Mouse (Mus musculus) midbrain, embryonic 14.5 days (tissue): ENCODE data around the gene Fgd2. TPM values are rescaled to one million over a fixed set of nuclear protein-coding genes. Genes with fewer than 3 reads are reported as not detected.

ENCODE experiments used
- ATAC-seq: fragments of 200-750 bp; cut with Nextera tagmentation; 2 replicates; pipeline ENCODE4 v1.8.0; 2017; ENCODE audit warnings: moderate number of reproducible peaks, moderate library complexity; ENCODE audit not compliant: low FRiP score, low TSS enrichment
- DNase-seq: peaks from one replicate; pipeline ENCODE4 v3.0.0-alpha.2; 2015
- H3K27ac ChIP-seq: fragments of 300-500 bp; sonication (generic); replicated peaks from 2 replicates; pipeline ENCODE4 v1.5.1; 2014; ENCODE audit warnings: mild to moderate bottlenecking, low read depth, low read length, moderate library complexity
- H3K27me3 ChIP-seq: fragments of 300-500 bp; sonication (generic); 2 replicates; pipeline ENCODE4 v1.6.1; 2014; ENCODE audit warnings: low read length, control low read depth, mixed read lengths; ENCODE audit not compliant: control insufficient read depth, insufficient read depth
- H3K36me3 ChIP-seq: fragments of 300-500 bp; sonication (generic); 2 replicates; pipeline ENCODE4 v1.6.1; 2014; ENCODE audit warnings: low read length, control low read depth; ENCODE audit not compliant: control insufficient read depth, insufficient read depth
- H3K4me1 ChIP-seq: fragments of 300-500 bp; sonication (generic); 2 replicates; pipeline ENCODE4 v1.6.1; 2014; ENCODE audit warnings: mild to moderate bottlenecking, antibody characterized with exemption, low read length, control low read depth; ENCODE audit not compliant: control insufficient read depth, insufficient read depth
- H3K4me2 ChIP-seq: fragments of 300-500 bp; sonication (generic); 2 replicates; pipeline ENCODE4 v1.6.1; 2014; ENCODE audit warnings: mild to moderate bottlenecking, low read length, moderate library complexity
- H3K4me3 ChIP-seq: fragments of 300-500 bp; sonication (generic); replicated peaks from 2 replicates; pipeline ENCODE4 v1.5.1; 2014; ENCODE audit warnings: low read depth, low read length
- H3K9ac ChIP-seq: fragments of 300-500 bp; sonication (generic); replicated peaks from 2 replicates; pipeline ENCODE4 v1.6.1; 2014; ENCODE audit warnings: mild to moderate bottlenecking, low read length, moderate library complexity
- H3K9me3 ChIP-seq: fragments of 300-500 bp; sonication (generic); 2 replicates; pipeline ENCODE4 v1.6.1; 2016; ENCODE audit warnings: low read length, control low read depth, mixed read lengths; ENCODE audit not compliant: control insufficient read depth
- WGBS: fragments of 180-500 bp; shearing (Covaris S2); extraction: QIAGEN DNeasy Blood & Tissue Kit; methylation state at CpG from one replicate; pipeline ENCODE4 v1.1.7; 2014; 5-methylcytosine and 5-hydroxymethylcytosine counted together
- polyA plus RNA-seq: library from polyadenylated mRNA; unstranded; fragments of >200 nt; fragmentation: Nextera tagmentation; extraction: Ambion mirVana; gene quantifications from 2 replicates; pipeline ENCODE4 v1.2.1, GENCODE M21; 2014

Fgd2 gene
- polyA plus RNA-seq, 1 experiment from 2014 or later: 4.4 TPM

DNA sequence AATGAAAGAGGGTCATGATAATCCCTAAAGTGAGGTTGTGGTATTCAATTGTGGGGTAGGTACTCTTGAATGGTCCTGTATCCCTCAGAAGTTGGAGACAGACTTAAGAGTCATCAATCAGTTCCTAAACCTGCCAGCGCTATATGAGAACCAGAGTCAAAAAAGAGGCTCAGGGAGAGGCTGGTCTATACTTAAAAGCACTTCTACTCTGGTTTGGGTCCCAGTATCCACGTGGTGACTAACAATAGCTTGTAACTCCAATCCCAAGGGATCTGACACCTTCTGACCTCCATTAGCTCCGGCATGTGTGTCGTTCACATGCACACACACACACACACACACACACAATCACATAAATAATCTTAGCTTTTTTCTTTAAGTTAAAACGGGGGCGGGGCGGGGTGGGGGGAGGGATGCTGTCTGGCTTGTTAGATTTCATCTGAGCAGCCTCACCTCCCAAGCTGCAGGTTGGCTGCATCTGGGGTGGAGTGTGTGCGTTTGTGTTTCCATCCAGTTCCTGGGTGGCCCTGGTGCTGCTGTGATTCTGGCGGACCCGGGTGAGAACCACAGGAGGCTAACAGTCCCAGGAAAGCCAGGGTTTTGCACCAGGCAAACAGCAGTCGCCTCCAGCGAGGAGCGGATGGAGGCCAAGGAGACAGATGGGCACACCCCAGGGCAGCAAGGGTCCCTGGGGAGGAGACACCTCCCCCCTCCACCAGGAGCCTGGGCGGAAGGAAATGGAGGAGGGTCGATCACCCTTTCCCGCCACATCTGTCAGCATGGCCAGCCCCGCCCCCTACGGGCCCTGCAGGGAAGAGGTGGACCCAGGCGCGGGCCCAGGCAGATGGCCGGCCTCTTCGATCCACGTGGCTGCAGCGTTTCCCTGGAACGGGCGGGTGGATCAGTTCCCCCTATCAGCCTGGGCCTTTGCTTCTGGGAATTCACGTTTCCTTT, 37.0 kb downstream of the Fgd2 start:
- 3% methylated on average over 27 of the region's 27 CpGs for WGBS

DNA sequence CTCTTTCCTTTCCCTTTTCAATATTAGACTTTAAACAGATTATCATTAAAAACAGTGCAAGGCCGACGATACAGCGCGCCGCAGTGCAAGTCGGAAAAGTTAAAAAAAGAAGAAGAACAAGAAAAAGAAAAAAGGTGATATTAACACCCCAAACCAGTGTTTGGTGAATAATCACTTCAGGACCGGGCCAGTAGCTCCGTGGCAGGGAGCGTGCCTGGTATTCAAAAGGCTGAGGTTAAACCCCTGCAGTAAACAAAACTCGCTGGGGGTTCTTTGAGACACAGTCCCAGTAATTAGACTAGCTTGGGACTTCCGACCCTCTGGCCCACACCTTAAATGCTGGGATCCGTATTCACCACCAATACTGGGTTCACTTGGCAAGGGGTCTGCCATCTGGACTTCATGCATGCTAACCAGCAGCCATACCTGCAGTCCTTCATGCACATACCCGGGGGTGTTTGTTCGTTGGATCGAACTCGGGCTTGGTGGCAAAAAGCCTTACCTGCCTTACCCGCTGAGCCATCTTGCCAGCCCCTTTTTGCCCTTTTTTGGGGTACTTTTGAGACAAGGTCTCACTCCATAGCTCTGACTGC, 37.8 kb downstream of the Fgd2 start:
- Histone ChIP-seq H3K27ac (0 out of 2 replicates have a peak overlapping the region, but pooled peaks have one; percentile 32), H3K4me2 (peak overlapping the region; percentile 56), H3K9ac (no peak overlapping the region), H3K9me3 (no peaks in the 10 kb centered on the region), H3K36me3 (no peaks in the 10 kb centered on the region), H3K4me3 (peak overlapping the region; percentile 24), H3K27me3 (no peaks in the 10 kb centered on the region), H3K4me1 (peaks cover 20% of the 10 kb centered on the region)
- ATAC-seq (no peak), DNase-seq (no peak)
- 13% methylated on average over 17 of the region's 17 CpGs for WGBS

More for the DNA sequence above, 37.0 kb downstream of the Fgd2 start:
- DNase-seq: peak; percentile 81
- 0 out of 2 replicates have a peak overlapping the region, but pooled peaks have one; percentile 32 for H3K27ac ChIP-seq
- no peaks in the 10 kb centered on the region for H3K36me3 ChIP-seq
- ATAC-seq: peak; percentile 46; the same call in 1 of the 2 replicates
- peaks cover 20% of the 10 kb centered on the region for H3K4me1 ChIP-seq
- H3K9ac ChIP-seq: peak overlapping the region; percentile 31
- H3K9me3 ChIP-seq: no peaks in the 10 kb centered on the region
- peak overlapping the region; percentile 56 for H3K4me2 ChIP-seq
- H3K27me3 ChIP-seq: no peaks in the 10 kb centered on the region
- peak overlapping the region; percentile 24 for H3K4me3 ChIP-seq

DNA sequence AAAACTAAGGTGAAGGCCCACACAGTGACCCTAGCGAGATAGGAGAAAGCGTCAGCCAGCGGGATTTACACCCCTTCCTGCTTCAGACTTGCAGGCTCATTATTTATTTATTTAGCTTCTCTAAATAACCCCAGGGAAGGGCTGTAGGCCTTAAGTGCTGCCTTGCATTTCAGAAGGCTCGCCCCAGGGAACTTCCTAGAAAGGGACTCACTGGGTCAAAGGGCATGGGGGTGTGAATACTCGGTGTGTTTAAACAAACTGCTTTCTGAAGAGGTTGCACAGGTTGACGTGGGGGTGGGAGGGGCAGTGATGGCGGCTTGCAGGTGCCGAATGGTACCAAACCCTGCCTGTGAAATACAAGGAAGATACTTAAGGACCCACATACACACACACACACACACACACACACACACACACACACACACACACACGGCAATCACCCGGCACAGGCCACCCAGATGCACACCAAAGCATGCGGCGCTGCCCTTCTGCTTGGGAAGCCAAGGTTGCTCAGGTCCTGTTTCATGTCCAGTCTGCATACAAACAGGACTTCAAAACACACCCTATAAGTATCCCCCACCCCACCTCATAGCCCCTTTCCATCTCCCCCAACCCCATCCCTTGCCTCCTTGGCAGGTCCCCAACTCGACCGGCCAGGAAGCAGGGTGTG, 38.7 kb downstream of the Fgd2 start:
- ATAC-seq (no peak), DNase-seq (peak; percentile 45)
- Histone ChIP-seq H3K27ac (no peak overlapping the region), H3K4me1 (peaks cover 20% of the 10 kb centered on the region), H3K27me3 (no peaks in the 10 kb centered on the region), H3K9ac (no peak overlapping the region), H3K9me3 (no peaks in the 10 kb centered on the region), H3K4me2 (no peak overlapping the region), H3K4me3 (no peak overlapping the region), H3K36me3 (no peaks in the 10 kb centered on the region)
- 46% methylated on average over 14 of the region's 14 CpGs for WGBS

DNA sequence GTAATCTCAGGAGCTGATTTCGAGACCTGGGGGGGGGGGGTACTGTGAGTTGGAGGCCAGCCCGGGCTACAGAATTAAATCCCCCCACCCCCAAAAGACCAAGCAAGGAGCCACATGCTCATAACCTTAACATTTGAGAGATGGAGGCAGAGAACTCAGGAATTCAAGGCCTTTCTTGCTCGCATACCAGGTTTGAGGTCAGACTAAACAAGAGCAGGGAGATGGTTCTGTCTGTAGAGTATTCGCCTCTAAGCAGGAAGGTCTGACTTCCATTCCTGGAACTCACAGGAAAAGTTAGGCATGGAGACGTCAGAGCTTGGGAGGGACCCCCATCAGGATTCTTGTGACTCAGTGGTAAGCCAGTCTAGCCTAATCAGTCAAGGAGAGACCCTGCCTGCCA, 39.3 kb downstream of the Fgd2 start:
- 72% methylated on average over 5 of the region's 5 CpGs for WGBS
- no peak overlapping the region for H3K4me2 ChIP-seq
- no peak overlapping the region for H3K9ac ChIP-seq
- no peaks in the 10 kb centered on the region for H3K9me3 ChIP-seq
- peaks cover 20% of the 10 kb centered on the region for H3K4me1 ChIP-seq
- H3K36me3 ChIP-seq: no peaks in the 10 kb centered on the region
- H3K27ac ChIP-seq: no peak overlapping the region
- no peak for DNase-seq
- no peak for ATAC-seq
- no peaks in the 10 kb centered on the region for H3K27me3 ChIP-seq
- H3K4me3 ChIP-seq: no peak overlapping the region

DNA sequence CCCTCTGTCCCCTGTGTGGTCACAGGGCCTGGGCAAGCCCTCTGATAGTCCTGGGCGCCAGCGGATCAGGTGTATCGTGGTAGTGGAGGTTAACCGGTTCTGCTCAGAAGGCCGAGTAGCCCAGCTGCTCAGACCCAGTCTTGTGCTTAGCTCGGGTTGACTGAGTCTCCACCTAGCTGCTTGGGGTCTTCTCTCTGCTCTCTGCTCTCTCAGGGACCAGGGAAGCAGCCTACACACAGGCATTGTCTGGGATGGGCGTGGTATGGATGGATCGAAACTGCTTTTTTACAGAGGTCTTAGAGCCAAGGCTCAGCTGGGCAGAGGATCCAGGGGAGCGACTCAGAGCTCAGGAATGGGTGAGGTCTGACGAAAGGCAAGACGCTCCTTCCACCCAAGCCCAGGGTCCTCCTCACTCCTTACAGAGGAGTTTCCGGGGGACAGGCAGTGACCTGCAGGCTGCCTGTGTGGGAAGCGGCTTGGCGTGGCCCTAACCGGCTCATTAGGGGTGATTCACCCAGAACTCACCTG, 41.1 kb downstream of the Fgd2 start:
- no peak overlapping the region for H3K4me2 ChIP-seq
- H3K9ac ChIP-seq: no peak overlapping the region
- no peaks in the 10 kb centered on the region for H3K9me3 ChIP-seq
- H3K27ac ChIP-seq: no peak overlapping the region
- peaks cover 20% of the 10 kb centered on the region for H3K4me1 ChIP-seq
- no peaks in the 10 kb centered on the region for H3K27me3 ChIP-seq
- 60% methylated on average over 15 of the region's 15 CpGs for WGBS
- no peaks in the 10 kb centered on the region for H3K36me3 ChIP-seq
- ATAC-seq (no peak), DNase-seq (no peak)
- H3K4me3 ChIP-seq: no peak overlapping the region

DNA sequence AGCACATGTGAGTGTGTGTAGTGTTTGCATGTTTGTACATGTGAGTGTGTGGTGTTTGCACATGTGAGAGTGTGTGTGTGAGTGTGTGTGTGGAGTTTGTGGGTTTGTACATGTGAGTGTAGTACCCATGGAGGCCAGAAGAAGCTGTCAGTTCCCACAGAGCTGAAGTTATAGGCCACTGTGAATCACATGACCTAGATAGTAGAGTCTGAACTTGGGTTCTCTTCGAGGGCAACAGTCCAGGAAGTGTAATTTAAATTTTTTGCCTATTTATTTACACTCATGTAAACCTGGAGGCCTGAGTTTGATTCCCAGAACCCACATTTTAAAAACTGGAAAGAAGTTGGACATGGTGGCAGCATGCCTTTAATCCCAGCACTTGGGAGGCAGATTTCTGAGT, 42.5 kb downstream of the Fgd2 start:
- DNase-seq (no peak), ATAC-seq (no peak)
- H3K4me3 ChIP-seq: no peak overlapping the region
- no peak overlapping the region for H3K27ac ChIP-seq
- no peaks in the 10 kb centered on the region for H3K36me3 ChIP-seq
- 84% methylated on average over 1 of the region's 1 CpGs for WGBS
- no peaks in the 10 kb centered on the region for H3K9me3 ChIP-seq
- no peaks in the 10 kb centered on the region for H3K27me3 ChIP-seq
- peaks cover 13% of the 10 kb centered on the region for H3K4me1 ChIP-seq
- no peak overlapping the region for H3K9ac ChIP-seq
- no peak overlapping the region for H3K4me2 ChIP-seq

DNA sequence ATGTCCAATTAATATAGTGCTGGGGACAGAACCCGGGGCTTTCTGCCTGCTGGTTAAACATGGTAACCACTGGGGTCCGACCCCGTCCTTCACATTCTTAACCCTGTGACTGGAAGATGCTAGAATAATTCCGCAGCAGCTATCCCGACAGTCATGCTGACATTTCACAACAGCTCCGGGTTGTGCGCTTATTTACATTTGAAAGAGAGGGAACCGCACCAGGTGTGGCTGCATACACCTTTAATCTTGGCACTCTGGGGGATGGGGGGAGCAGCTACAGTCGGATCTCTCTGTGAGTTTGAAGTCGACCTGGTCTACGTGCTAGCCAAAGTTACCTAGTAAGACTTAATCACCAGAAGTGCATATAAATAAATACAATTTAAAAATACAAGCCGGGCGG, 44.8 kb downstream of the Fgd2 start:
- Histone ChIP-seq H3K4me2 (no peak overlapping the region), H3K27ac (no peak overlapping the region), H3K9me3 (no peaks in the 10 kb centered on the region), H3K4me1 (no peaks in the 10 kb centered on the region), H3K36me3 (no peaks in the 10 kb centered on the region), H3K4me3 (no peak overlapping the region), H3K27me3 (no peaks in the 10 kb centered on the region), H3K9ac (no peak overlapping the region)
- no peak for DNase-seq
- ATAC-seq: no peak
- WGBS: 42% methylated on average over 13 of the region's 13 CpGs

DNA sequence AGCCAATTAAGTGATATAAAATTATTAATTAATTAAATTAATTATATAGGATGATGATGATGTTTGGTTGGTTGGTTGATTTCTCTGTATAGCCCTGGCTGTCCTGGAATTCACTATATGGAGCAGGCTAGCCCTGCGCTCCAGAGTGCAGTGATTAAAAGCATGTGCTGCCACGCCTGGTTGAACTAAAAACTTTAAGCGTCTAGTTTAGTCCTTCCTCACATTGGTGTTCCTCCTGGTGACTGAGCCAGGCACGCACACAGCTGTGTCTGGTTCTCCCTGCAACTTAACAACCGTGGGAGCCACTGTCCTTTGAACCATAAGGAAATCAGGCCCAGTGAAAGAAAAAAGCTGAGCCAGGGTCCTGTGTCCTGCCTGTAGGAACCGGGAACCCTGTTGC, 45.4 kb downstream of the Fgd2 start:
- no peak overlapping the region for H3K27ac ChIP-seq
- H3K36me3 ChIP-seq: no peaks in the 10 kb centered on the region
- no peak overlapping the region for H3K4me2 ChIP-seq
- no peak overlapping the region for H3K9ac ChIP-seq
- no peaks in the 10 kb centered on the region for H3K4me1 ChIP-seq
- WGBS: 54% methylated on average over 6 of the region's 6 CpGs
- no peak for DNase-seq
- no peak overlapping the region for H3K4me3 ChIP-seq
- ATAC-seq: no peak
- H3K27me3 ChIP-seq: no peaks in the 10 kb centered on the region
- no peaks in the 10 kb centered on the region for H3K9me3 ChIP-seq
